ENCODE assay signal across 28 mouse cellular contexts in genomic region chr4:141423691-141424431, GRCm38 (mm10). TPM values are rescaled to one million over a fixed set of nuclear protein-coding genes. Genes with fewer than 3 reads are reported as not detected.
A peak's percentile ranks its signal among the peaks of the same experiment; 100 is the strongest.
DNase-seq lines count a peak whose midpoint lies in the region; ATAC-seq and TF ChIP-seq lines count a peak whose summit lies in the region.
"Had no signal": no experiment of that assay in that cellular context is flagged by ENCODE, and none has a peak within 500 bp of the region (broad histone marks: within the 10 kb centered on the region; RNA-seq: fewer than 3 reads in every experiment).

No protein-coding gene starts in this region.

- H3K4me2 ChIP-seq in lung, embryonic 14.5 days: 0 out of 2 replicates have a peak overlapping the region, but pooled peaks have one; percentile 4
- H3K4me2 ChIP-seq: hindbrain, embryonic 14.5 days; lung, embryonic 15.5 days; midbrain, embryonic 15.5 days; neural tube, embryonic 13.5 days; stomach, embryonic 15.5 days had no signal

- no peaks in the 10 kb centered on the region for H3K9me3 ChIP-seq in lung, embryonic 14.5 days (ENCODE audit: low read depth, low read length)
- H3K9me3 ChIP-seq: lung, embryonic 15.5 days; midbrain, embryonic 15.5 days; neural tube, embryonic 13.5 days; stomach, embryonic 15.5 days had no signal

- TF ChIP-seq CTCF in heart, adult 2 months (IDR thresholded peaks at IDR 0.05): no peak
- TF ChIP-seq CTCF in lung, embryonic 14.5 days (IDR thresholded peaks at IDR 0.05; ENCODE audit: low read depth): no peak
- TF ChIP-seq CTCF in layer of hippocampus, adult 2 months (conservative IDR thresholded peaks at IDR 0.05): no peak

- H3K27me3 ChIP-seq in heart, adult 2 months (ENCODE audit: control insufficient read depth, insufficient read depth, low read length): no peaks in the 10 kb centered on the region
- H3K27me3 ChIP-seq in lung, embryonic 14.5 days (ENCODE audit: insufficient read depth, low read length): no peaks in the 10 kb centered on the region
- H3K27me3 ChIP-seq: midbrain, embryonic 15.5 days had no signal

- H3K79me2 ChIP-seq in heart, adult 2 months (replicated peaks; ENCODE audit: control insufficient read depth, insufficient read depth, low read length): no peaks in the 10 kb centered on the region
- H3K79me2 ChIP-seq in macrophage (ENCODE audit: inconsistent target): no peaks in the 10 kb centered on the region

- intact Hi-C loops in heart, adult 2 months (cut with DNase I): no loop called here
- intact Hi-C loops in heart, postnatal 25 days (cut with DNase I): no loop called here

- peak; percentile 46 for TF ChIP-seq POLR2A in heart, adult 2 months (IDR thresholded peaks at IDR 0.05; ENCODE audit: insufficient read depth, low read depth, low read length)

- peak overlapping the region; percentile 96 for H3K27ac ChIP-seq in heart, adult 2 months
- H3K27ac ChIP-seq in lung, embryonic 14.5 days (ENCODE audit: low read depth): no peak overlapping the region
- 0 out of 2 replicates have a peak overlapping the region, but pooled peaks have one; percentile 1 for H3K27ac ChIP-seq in macrophage
- no peak overlapping the region for H3K27ac ChIP-seq in layer of hippocampus, adult 2 months
- H3K27ac ChIP-seq: hindbrain, embryonic 14.5 days; liver, embryonic 14.5 days; lung, embryonic 15.5 days; midbrain, embryonic 15.5 days; neural tube, embryonic 13.5 days; stomach, embryonic 15.5 days had no signal

- peak overlapping the region; percentile 59 for H3K4me3 ChIP-seq in heart, adult 2 months
- no peak overlapping the region for H3K4me3 ChIP-seq in lung, embryonic 14.5 days (ENCODE audit: low read depth, low read length)
- no peak overlapping the region for H3K4me3 ChIP-seq in macrophage (ENCODE audit: inconsistent target)
- no peak overlapping the region for H3K4me3 ChIP-seq in layer of hippocampus, adult 2 months
- H3K4me3 ChIP-seq: lung, embryonic 15.5 days; midbrain, embryonic 15.5 days; neural tube, embryonic 13.5 days; stomach, embryonic 15.5 days had no signal

- no peak for ATAC-seq in lung, embryonic 14.5 days (ENCODE audit: insufficient read depth)
- ATAC-seq: CD4-positive, CD25-positive, alpha-beta regulatory T cell, adult 4 months; forebrain, embryonic 14.5 days; inflammation-experienced regulatory T-cells, adult 6 months; midbrain, embryonic 15.5 days had no signal

- H3K36me3 ChIP-seq in heart, adult 2 months (ENCODE audit: control insufficient read depth, insufficient read depth, low read length): no peaks in the 10 kb centered on the region
- H3K36me3 ChIP-seq in lung, embryonic 14.5 days (ENCODE audit: insufficient read depth): no peaks in the 10 kb centered on the region
- H3K36me3 ChIP-seq in macrophage (ENCODE audit: inconsistent target): no peaks in the 10 kb centered on the region
- H3K36me3 ChIP-seq: lung, embryonic 15.5 days; midbrain, embryonic 15.5 days; neural tube, embryonic 13.5 days; stomach, embryonic 15.5 days had no signal

- H3K4me1 ChIP-seq in heart, adult 2 months (ENCODE audit: control insufficient read depth, insufficient read depth, low read length): peaks cover 3% of the 10 kb centered on the region; the same call in 1 of the 2 replicates
- H3K4me1 ChIP-seq in lung, embryonic 14.5 days (ENCODE audit: insufficient read depth): peaks cover 13% of the 10 kb centered on the region; the same call in 1 of the 2 replicates

- H3K9ac ChIP-seq in heart, adult 2 months (ENCODE audit: low read depth, low read length): peak overlapping the region; percentile 85
- no peak overlapping the region for H3K9ac ChIP-seq in lung, embryonic 14.5 days
- H3K9ac ChIP-seq: hindbrain, embryonic 14.5 days; liver, embryonic 14.5 days; lung, embryonic 15.5 days; midbrain, embryonic 15.5 days; neural tube, embryonic 13.5 days; stomach, embryonic 15.5 days had no signal

- WGBS in heart, adult 2 months: 65% methylated on average over 13 of the region's 13 CpGs
- WGBS in lung, embryonic 14.5 days: 78% methylated on average over 13 of the region's 13 CpGs
- WGBS in macrophage (ENCODE audit: missing documents): 96% methylated on average over 13 of the region's 13 CpGs

- no peak for TF ChIP-seq EP300 in heart, adult 2 months (IDR thresholded peaks at IDR 0.05; ENCODE audit: insufficient read depth, low read depth, low read length)

- DNase-seq in heart, adult 2 months: no peak
- DNase-seq in heart, postnatal 25 days (ENCODE audit: low spot score): no peak
- no peak for DNase-seq in lung, embryonic 14.5 days
- no peak for DNase-seq in lung, postnatal 10 days
- DNase-seq in right cerebral cortex, postnatal 25 days: no peak
- no peak for DNase-seq in layer of hippocampus, adult 2 months (ENCODE audit: low spot score in 2 of 2)
- DNase-seq: adrenal gland, postnatal 25 days; cerebellum, adult 9-10 months; kidney, adult 9 months; thymus, adult 2 months; thymus, postnatal 4 days had no signal

RNA-seq across cellular contexts. Expression of gene Hspb7, which starts 3.3 kb away (rescaled TPM):
- 1,000 to 10,000 TPM; 1,066 to 1,498 TPM for total RNA-seq in heart, adult 2 months (2021)
- 973 and 1,028 TPM in 2 replicates for polyA plus RNA-seq in heart, adult 2 months (2012; rRNA removed)
- total RNA-seq in heart, postnatal 25 days (2021): 1,000 to 10,000 TPM; 1,043 to 1,140 TPM
- 0.80 and 3.2 TPM in 2 replicates for polyA plus RNA-seq in lung, embryonic 14.5 days (2014; fragmentation: Nextera tagmentation; extraction: Ambion mirVana)
- total RNA-seq in macrophage (2018; cell fraction: chromatin; rRNA removed): not detected
- not detected for total RNA-seq in macrophage (2018; cell fraction: cytosol; rRNA removed)
- under 1 TPM in 1 of 26 experiments, not detected in 25; 0.24 TPM for total RNA-seq in macrophage (2018; cell fraction: nucleus; rRNA removed)
- polyA plus RNA-seq in macrophage (2018): not detected in 3 replicates
- under 1 TPM in 1 of 2 experiments, not detected in 1; 0.12 TPM for total RNA-seq in layer of hippocampus, adult 2 months (2021)
- polyA plus RNA-seq: CD4-positive, CD25-positive, alpha-beta regulatory T cell, adult 4 months; forebrain, embryonic 14.5 days; inflammation-experienced regulatory T-cells, adult 6 months; midbrain, embryonic 15.5 days; neural tube, embryonic 13.5 days had no signal

RNA-seq across cellular contexts. Expression of gene Clcnkb, which starts 8.0 kb away (rescaled TPM):
- under 1 TPM; 0.43 to 0.57 TPM for total RNA-seq in heart, adult 2 months (2021)
- polyA plus RNA-seq in heart, adult 2 months (2012; rRNA removed): 2.1 and 4.6 TPM in 2 replicates
- total RNA-seq in heart, postnatal 25 days (2021): 1 to 10 TPM in 1 of 2 experiments, under 1 TPM in 1; 0.60 to 1.5 TPM
- polyA plus RNA-seq in lung, embryonic 14.5 days (2014; fragmentation: Nextera tagmentation; extraction: Ambion mirVana): not detected in 2 replicates
- not detected for total RNA-seq in macrophage (2018; cell fraction: chromatin; rRNA removed)
- not detected for total RNA-seq in macrophage (2018; cell fraction: cytosol; rRNA removed)
- total RNA-seq in macrophage (2018; cell fraction: nucleus; rRNA removed): not detected
- polyA plus RNA-seq in macrophage (2018): not detected in 3 replicates
- not detected for total RNA-seq in layer of hippocampus, adult 2 months (2021)
- total RNA-seq: adrenal gland, postnatal 25 days; gastrocnemius, postnatal 25 days; layer of hippocampus, adult 8-10 months; left cerebral cortex, adult 18-20 months had no signal
- polyA plus RNA-seq: CD4-positive, CD25-positive, alpha-beta regulatory T cell, adult 4 months; embryonic facial prominence, embryonic 14.5 days; forebrain, embryonic 14.5 days; hindbrain, embryonic 14.5 days; inflammation-experienced regulatory T-cells, adult 6 months; liver, embryonic 14.5 days; lung, embryonic 15.5 days; midbrain, embryonic 15.5 days; neural tube, embryonic 13.5 days; stomach, embryonic 15.5 days had no signal

RNA-seq across cellular contexts. Expression of gene Srarp, which starts 12.0 kb away (rescaled TPM):
- 1 to 10 TPM; 1.6 to 2.2 TPM for total RNA-seq in heart, adult 2 months (2021)
- polyA plus RNA-seq in heart, adult 2 months (2012; rRNA removed): 0.94 and 2.4 TPM in 2 replicates
- total RNA-seq in heart, postnatal 25 days (2021): 1 to 10 TPM in 1 of 2 experiments, under 1 TPM in 1; 0.50 to 1.5 TPM
- not detected in 2 replicates for polyA plus RNA-seq in lung, embryonic 14.5 days (2014; fragmentation: Nextera tagmentation; extraction: Ambion mirVana)
- not detected for total RNA-seq in macrophage (2018; cell fraction: chromatin; rRNA removed)
- not detected for total RNA-seq in macrophage (2018; cell fraction: cytosol; rRNA removed)
- not detected for total RNA-seq in macrophage (2018; cell fraction: nucleus; rRNA removed)
- polyA plus RNA-seq in macrophage (2018): not detected in 3 replicates
- 1 to 10 TPM; 4.1 to 5.3 TPM for total RNA-seq in layer of hippocampus, adult 2 months (2021)
- total RNA-seq: adrenal gland, postnatal 25 days; heart, postnatal 10 days had no signal
- polyA plus RNA-seq: CD4-positive, CD25-positive, alpha-beta regulatory T cell, adult 4 months; embryonic facial prominence, embryonic 14.5 days; inflammation-experienced regulatory T-cells, adult 6 months; limb, embryonic 14.5 days; liver, embryonic 14.5 days; lung, embryonic 15.5 days; neural tube, embryonic 13.5 days; stomach, embryonic 15.5 days had no signal

RNA-seq across cellular contexts. Expression of gene Zbtb17, which starts 20.6 kb away (rescaled TPM):
- total RNA-seq in heart, adult 2 months (2021): 10 to 100 TPM; 22.9 to 26.4 TPM
- polyA plus RNA-seq in heart, adult 2 months (2012; rRNA removed): 23.3 and 29.9 TPM in 2 replicates
- 10 to 100 TPM; 22.7 to 23.5 TPM for total RNA-seq in heart, postnatal 25 days (2021)
- 27.2 and 30.6 TPM in 2 replicates for polyA plus RNA-seq in lung, embryonic 14.5 days (2014; fragmentation: Nextera tagmentation; extraction: Ambion mirVana)
- 100 to 1,000 TPM in 4 of 26 experiments, 10 to 100 TPM in 22; 30.8 to 125 (median 48.0) TPM for total RNA-seq in macrophage (2018; cell fraction: chromatin; rRNA removed)
- 10 to 100 TPM; 10.3 to 24.2 (median 12.9) TPM for total RNA-seq in macrophage (2018; cell fraction: cytosol; rRNA removed)
- total RNA-seq in macrophage (2018; cell fraction: nucleus; rRNA removed): 10 to 100 TPM; 18.3 to 78.5 (median 37.7) TPM
- 10.7 to 11.7 TPM (median 11.6 TPM) in 3 replicates for polyA plus RNA-seq in macrophage (2018)
- total RNA-seq in layer of hippocampus, adult 2 months (2021): 10 to 100 TPM; 33.8 to 34.6 TPM

RNA-seq across cellular contexts. Expression of gene Clcnka, which starts 25.3 kb away (rescaled TPM):
- not detected for total RNA-seq in heart, adult 2 months (2021)
- 0.04 TPM in 1 of 2 replicates, not detected in the other for polyA plus RNA-seq in heart, adult 2 months (2012; rRNA removed)
- total RNA-seq in heart, postnatal 25 days (2021): not detected
- 0.31 and 0.80 TPM in 2 replicates for polyA plus RNA-seq in lung, embryonic 14.5 days (2014; fragmentation: Nextera tagmentation; extraction: Ambion mirVana)
- not detected for total RNA-seq in macrophage (2018; cell fraction: chromatin; rRNA removed)
- not detected for total RNA-seq in macrophage (2018; cell fraction: cytosol; rRNA removed)
- total RNA-seq in macrophage (2018; cell fraction: nucleus; rRNA removed): not detected
- not detected in 3 replicates for polyA plus RNA-seq in macrophage (2018)
- not detected for total RNA-seq in layer of hippocampus, adult 2 months (2021)
- total RNA-seq: adrenal gland, postnatal 25 days; heart, postnatal 10 days; layer of hippocampus, adult 8-10 months; left cerebral cortex, adult 18-20 months; left cerebral cortex, postnatal 36 days had no signal
- polyA plus RNA-seq: CD4-positive, CD25-positive, alpha-beta regulatory T cell, adult 4 months; forebrain, embryonic 14.5 days; inflammation-experienced regulatory T-cells, adult 6 months; liver, embryonic 14.5 days; midbrain, embryonic 15.5 days; neural tube, embryonic 13.5 days had no signal

Comparison
In these comparisons a context has a peak if more than half of its experiments do, and no peak if none do; other contexts are left out.
1. H3K27ac ChIP-seq: peak in heart, adult 2 months (single experiment) and macrophage (single experiment); none in lung, embryonic 14.5 days (single experiment) and layer of hippocampus, adult 2 months (single experiment).
2. RNA of gene Hspb7, which starts 3.3 kb away (total RNA-seq): 1,066 to 1,498 TPM in heart, adult 2 months and 1,043 to 1,140 TPM in heart, postnatal 25 days; 0.12 TPM in layer of hippocampus, adult 2 months; every median in the first group is over 100 times any median in the second.